Mouse (Mus musculus) G1E (cell line): ENCODE results near the gene Gpatch2.

Source experiments
- CTCF ChIP-seq: IDR thresholded peaks from 2 replicates; pipeline ENCODE4 v1.5.1; 2012; ENCODE audit warnings: low read depth, low read length, inconsistent platforms, mixed read lengths
- GATA1 ChIP-seq: IDR thresholded peaks from 2 replicates; pipeline ENCODE4 v1.6.1; 2012; ENCODE audit warnings: borderline replicate concordance, low read length, inconsistent platforms, mixed read lengths
- GATA2 ChIP-seq: IDR thresholded peaks from 2 replicates; pipeline ENCODE4 v1.6.1; 2012; ENCODE audit warnings: low read depth, low read length, inconsistent platforms, borderline replicate concordance
- TAL1 ChIP-seq: conservative IDR thresholded peaks from 2 replicates; pipeline ENCODE4 v1.6.1; 2012; ENCODE audit warnings: low read depth, low read length, inconsistent platforms, mixed read lengths

DNA sequence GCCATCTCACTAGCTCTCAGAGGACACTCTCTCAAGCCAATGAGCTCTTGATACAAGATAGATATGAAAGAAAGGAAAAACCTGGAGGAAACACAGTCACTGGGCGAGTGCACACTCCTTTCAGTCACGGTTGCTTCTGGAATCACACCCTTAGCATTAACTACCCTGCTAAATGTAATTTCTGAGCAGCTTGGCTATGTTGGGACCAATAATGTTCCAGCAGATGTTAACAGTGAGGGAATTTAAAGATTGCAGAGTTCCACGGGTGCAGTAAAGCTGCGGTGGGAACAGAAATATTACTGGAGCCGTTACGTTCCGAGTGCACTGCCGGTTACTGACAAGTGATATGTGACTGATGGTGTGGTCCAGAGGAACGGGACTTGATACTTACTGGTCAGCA lies 185.5 kb downstream of the Gpatch2 start:
- TF ChIP-seq TAL1 (no peak), CTCF (no peak), GATA2 (no peak), GATA1 (no peak)
